Mouse (Mus musculus): ENCODE measurements around the gene Uts2. TPM values are rescaled to one million over a fixed set of nuclear protein-coding genes. Genes with fewer than 3 reads are reported as not detected.

Uts2 gene
- total RNA-seq (2021), result not detected in 2 replicates
- long read RNA-seq, result 0 reads

- no peak for DNase-seq
Observed at GRCm38 (mm10) chr4:150996797-150997196, at the start of gene Uts2. Gene Uts2 (plus strand): TSS chr4:150997097.

- DNase-seq, result no peak
Observed at GRCm38 (mm10) chr4:150950972-150951371, 45.9 kb upstream of the Uts2 start.

GRCm38 (mm10) chr4:150956369-150957105 lies 40.4 kb upstream of the Uts2 start:
- DNase-seq, result no peak

GRCm38 (mm10) chr4:150957106-150957458 lies 39.8 kb upstream of the Uts2 start:
- DNase-seq, result no peak

GRCm38 (mm10) chr4:150958536-150958935 lies 38.4 kb upstream of the Uts2 start:
- DNase-seq, result no peak

- peak; percentile 59 for DNase-seq
Observed at GRCm38 (mm10) chr4:150962231-150962630, 34.7 kb upstream of the Uts2 start.

GRCm38 (mm10) chr4:150963711-150964110 lies 33.2 kb upstream of the Uts2 start:
- DNase-seq, result no peak

- peak; percentile 88 for DNase-seq
Observed at GRCm38 (mm10) chr4:150964635-150965554, 32.0 kb upstream of the Uts2 start.

GRCm38 (mm10) chr4:150965555-150965951 lies 31.3 kb upstream of the Uts2 start:
- DNase-seq, result no peak

- peak; percentile 65 for DNase-seq
Observed at GRCm38 (mm10) chr4:150966556-150966955, 30.3 kb upstream of the Uts2 start.

- no peak for DNase-seq
Observed at GRCm38 (mm10) chr4:150968956-150969355, 27.9 kb upstream of the Uts2 start.

GRCm38 (mm10) chr4:150973264-150973663 lies 23.6 kb upstream of the Uts2 start:
- DNase-seq, result peak; percentile 75

- no peak for DNase-seq
Observed at GRCm38 (mm10) chr4:150975145-150975544, 21.8 kb upstream of the Uts2 start.

- no peak for DNase-seq
Observed at GRCm38 (mm10) chr4:150978156-150978910, 18.6 kb upstream of the Uts2 start.

GRCm38 (mm10) chr4:150979455-150979854 lies 17.4 kb upstream of the Uts2 start:
- no peak for DNase-seq

GRCm38 (mm10) chr4:150980153-150980552 lies 16.7 kb upstream of the Uts2 start:
- no peak for DNase-seq

- DNase-seq, result peak; percentile 45
Observed at GRCm38 (mm10) chr4:150990148-150990547, 6.7 kb upstream of the Uts2 start.

GRCm38 (mm10) chr4:150998626-150999025 lies 1.7 kb downstream of the Uts2 start:
- DNase-seq, result no peak

GRCm38 (mm10) chr4:151001397-151001796 lies 4.5 kb downstream of the Uts2 start:
- DNase-seq, result no peak

- no peak for DNase-seq
Observed at GRCm38 (mm10) chr4:151005656-151006318, 8.9 kb downstream of the Uts2 start.

GRCm38 (mm10) chr4:151006945-151007344 lies 10.0 kb downstream of the Uts2 start:
- peak; percentile 38 for DNase-seq

- no peak for DNase-seq
Observed at GRCm38 (mm10) chr4:151010316-151010715, 13.4 kb downstream of the Uts2 start.
